Mouse (Mus musculus): ENCODE data around the gene Kiss1. TPM values are rescaled to one million over a fixed set of nuclear protein-coding genes. Genes with fewer than 3 reads are reported as not detected.
A peak's percentile ranks its signal among the peaks of the same experiment; 100 is the strongest.
"Not testable (repeated sequence)": the region's sequence is repeated elsewhere in the genome, so short reads cannot be mapped to it uniquely, and the experiment has no call there.

Kiss1 gene
- total RNA-seq, 2 experiments from 2014 or later: not detected

GRCm38 (mm10) chr1:133315775-133316174, 5.9 kb upstream of the Kiss1 start:
- no peak for ATAC-seq (replicated peaks; ENCODE audit: poor library complexity, severe bottlenecking)

- ATAC-seq (replicated peaks; ENCODE audit: poor library complexity, severe bottlenecking): no peak
Observed at GRCm38 (mm10) chr1:133316577-133316976, 5.1 kb upstream of the Kiss1 start.

GRCm38 (mm10) chr1:133317149-133317548, 4.5 kb upstream of the Kiss1 start:
- no peak for ATAC-seq (replicated peaks; ENCODE audit: poor library complexity, severe bottlenecking)

GRCm38 (mm10) chr1:133323333-133323732, 1.7 kb downstream of the Kiss1 start:
- no peak for ATAC-seq (replicated peaks; ENCODE audit: poor library complexity, severe bottlenecking)

- ATAC-seq (replicated peaks; ENCODE audit: poor library complexity, severe bottlenecking): no peak
Observed at GRCm38 (mm10) chr1:133325951-133326350, 4.3 kb downstream of the Kiss1 start.

- no peak for ATAC-seq (replicated peaks; ENCODE audit: poor library complexity, severe bottlenecking)
Observed at GRCm38 (mm10) chr1:133327094-133327493, 5.4 kb downstream of the Kiss1 start.

- ATAC-seq (replicated peaks; ENCODE audit: poor library complexity, severe bottlenecking): no peak
Observed at GRCm38 (mm10) chr1:133328299-133328795, 6.7 kb downstream of the Kiss1 start.

- no peak; the same call in 1 of the 2 replicates for ATAC-seq (replicated peaks; ENCODE audit: poor library complexity, severe bottlenecking)
Observed at GRCm38 (mm10) chr1:133328896-133329637, 7.4 kb downstream of the Kiss1 start.

- no peak for ATAC-seq (replicated peaks; ENCODE audit: poor library complexity, severe bottlenecking)
Observed at GRCm38 (mm10) chr1:133329638-133329964, 7.9 kb downstream of the Kiss1 start.

GRCm38 (mm10) chr1:133331142-133331541, 9.5 kb downstream of the Kiss1 start:
- no peak for ATAC-seq (replicated peaks; ENCODE audit: poor library complexity, severe bottlenecking)

- ATAC-seq (replicated peaks; ENCODE audit: poor library complexity, severe bottlenecking): no peak
Observed at GRCm38 (mm10) chr1:133332656-133333430, 11.2 kb downstream of the Kiss1 start.

GRCm38 (mm10) chr1:133333937-133334336, 12.3 kb downstream of the Kiss1 start:
- ATAC-seq (replicated peaks; ENCODE audit: poor library complexity, severe bottlenecking): no peak

GRCm38 (mm10) chr1:133340403-133340802, 18.7 kb downstream of the Kiss1 start:
- not testable (repeated sequence) for ATAC-seq (replicated peaks; ENCODE audit: poor library complexity, severe bottlenecking)

- no peak for ATAC-seq (replicated peaks; ENCODE audit: poor library complexity, severe bottlenecking)
Observed at GRCm38 (mm10) chr1:133344357-133344756, 22.7 kb downstream of the Kiss1 start.

- no peak for ATAC-seq (replicated peaks; ENCODE audit: poor library complexity, severe bottlenecking)
Observed at GRCm38 (mm10) chr1:133346531-133346930, 24.9 kb downstream of the Kiss1 start.

GRCm38 (mm10) chr1:133347226-133347625, 25.6 kb downstream of the Kiss1 start:
- ATAC-seq (replicated peaks; ENCODE audit: poor library complexity, severe bottlenecking): no peak

GRCm38 (mm10) chr1:133347693-133348520, 26.2 kb downstream of the Kiss1 start:
- ATAC-seq (replicated peaks; ENCODE audit: poor library complexity, severe bottlenecking): peak; percentile 81

GRCm38 (mm10) chr1:133350210-133350609, 28.5 kb downstream of the Kiss1 start, which contains the start of gene Ren1:
TSS of gene Ren1 (plus strand) at chr1:133350510.
- no peak for ATAC-seq (replicated peaks; ENCODE audit: poor library complexity, severe bottlenecking)

- no peak for ATAC-seq (replicated peaks; ENCODE audit: poor library complexity, severe bottlenecking)
Observed at GRCm38 (mm10) chr1:133351762-133352161, 30.1 kb downstream of the Kiss1 start.

- ATAC-seq (replicated peaks; ENCODE audit: poor library complexity, severe bottlenecking): peak; percentile 86
Observed at GRCm38 (mm10) chr1:133353371-133353809, 31.7 kb downstream of the Kiss1 start.

Data from granulocyte monocyte progenitor cell, adult 5-6 weeks (primary cell).